Mouse (Mus musculus): ENCODE measurements around the gene Fuom.
"Not testable (repeated sequence)": the region's sequence is repeated elsewhere in the genome, so short reads cannot be mapped to it uniquely, and the experiment has no call there.

Fuom gene

GRCm38 (mm10) chr7:140101993-140102860 is at the start of gene Fuom:
Fuom (minus strand) TSS chr7:140102441.
- CTCF ChIA-PET, result interaction anchor here (0.6 kb wide), 1 partner anchor 150 kb away, joined by 4 read pairs; no protein-coding TSS in a partner anchor

DNA sequence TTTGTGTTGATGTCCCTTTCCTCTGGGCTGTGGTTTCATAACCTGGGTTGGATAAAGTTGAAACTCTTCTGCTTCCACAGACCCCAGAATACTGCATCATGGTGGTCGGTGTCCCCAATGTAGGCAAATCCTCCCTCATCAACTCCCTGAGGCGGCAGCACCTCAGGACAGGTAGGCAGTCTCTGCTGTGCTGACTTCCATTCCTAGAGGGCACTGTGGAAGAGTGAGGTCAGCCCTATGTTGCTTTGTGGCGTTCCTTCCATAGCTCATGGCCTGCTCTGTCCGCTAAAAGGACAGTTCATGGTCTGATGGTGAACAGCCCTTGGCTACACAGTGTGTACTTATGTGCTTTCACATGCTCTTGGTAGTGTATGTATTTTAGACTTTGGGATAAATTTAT is 42.3 kb upstream of the Fuom start:
- CTCF ChIA-PET, result no interaction called here

- CTCF ChIA-PET, result interaction anchor here (0.6 to 1.2 kb wide), 2 partner anchors 25 to 146 kb away, joined by 3 to 4 read pairs; no protein-coding TSS in a partner anchor
These were observed 39.1 kb upstream of the Fuom start for GRCm38 (mm10) chr7:140141350-140141749.

DNA sequence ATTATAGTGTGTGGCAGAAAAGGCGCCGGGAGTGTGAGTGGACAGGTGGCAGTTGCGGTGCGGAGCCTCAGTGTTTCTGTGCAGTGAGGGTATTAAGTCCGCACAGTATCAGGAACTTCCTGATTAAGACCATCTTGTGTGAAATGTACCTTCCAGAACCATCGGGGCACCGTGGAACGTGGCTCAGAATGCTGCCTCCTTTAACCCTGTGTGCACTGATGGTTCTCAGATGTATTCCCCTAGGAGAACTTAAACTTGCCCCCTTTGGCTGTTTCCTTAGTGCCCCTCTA is 35.7 kb upstream of the Fuom start:
- CTCF ChIA-PET, result no interaction called here

DNA sequence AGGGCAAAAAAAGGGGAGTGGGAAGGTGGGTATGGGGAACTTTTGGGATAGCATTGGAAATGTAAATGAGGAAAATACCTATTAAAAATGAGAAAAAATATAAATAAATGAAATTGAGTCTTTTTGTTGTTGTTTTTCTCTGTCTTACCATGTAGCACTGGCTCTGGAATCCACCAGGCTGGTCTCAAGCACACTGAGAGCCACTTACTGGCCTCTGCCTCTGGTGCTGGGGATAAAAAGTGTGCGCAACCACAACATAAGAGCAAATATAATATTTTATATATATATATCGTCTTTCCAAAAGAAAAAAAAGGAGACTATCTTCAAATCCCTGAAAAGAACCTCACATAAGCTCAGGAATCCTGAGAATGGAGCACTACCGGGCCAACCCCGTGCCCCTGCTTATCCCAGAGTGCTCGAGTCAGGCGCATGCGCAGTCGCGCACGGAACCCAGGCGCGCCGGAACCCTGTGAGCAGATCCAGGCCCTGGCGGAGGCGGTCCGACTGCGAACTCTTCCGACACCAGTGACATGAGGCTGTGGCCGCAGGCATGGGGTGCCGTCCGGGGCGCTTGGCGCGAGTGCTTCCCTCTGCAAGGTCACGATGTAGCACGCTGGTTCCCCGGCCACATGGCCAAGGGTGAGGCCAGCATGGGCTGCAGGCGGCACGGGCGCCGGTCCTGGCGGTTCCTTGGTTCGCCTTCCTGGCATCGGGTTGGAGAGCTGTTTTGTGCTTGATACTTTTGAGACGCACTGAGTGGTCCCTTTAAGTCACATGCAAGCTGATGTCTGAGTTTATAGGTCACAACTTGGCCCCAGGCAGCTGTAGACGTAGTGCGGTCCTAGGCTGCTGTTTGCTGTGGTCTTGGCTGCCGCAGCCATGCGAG is 35.1 kb upstream of the Fuom start, which contains the start of gene Mtg1:
TSS of gene Mtg1 (plus strand) at position 430 of the 886 bp plus-strand sequence.
- CTCF ChIA-PET, result no interaction called here

GRCm38 (mm10) chr7:140135106-140135770 is 33.0 kb upstream of the Fuom start:
- CTCF ChIA-PET, result no interaction called here

DNA sequence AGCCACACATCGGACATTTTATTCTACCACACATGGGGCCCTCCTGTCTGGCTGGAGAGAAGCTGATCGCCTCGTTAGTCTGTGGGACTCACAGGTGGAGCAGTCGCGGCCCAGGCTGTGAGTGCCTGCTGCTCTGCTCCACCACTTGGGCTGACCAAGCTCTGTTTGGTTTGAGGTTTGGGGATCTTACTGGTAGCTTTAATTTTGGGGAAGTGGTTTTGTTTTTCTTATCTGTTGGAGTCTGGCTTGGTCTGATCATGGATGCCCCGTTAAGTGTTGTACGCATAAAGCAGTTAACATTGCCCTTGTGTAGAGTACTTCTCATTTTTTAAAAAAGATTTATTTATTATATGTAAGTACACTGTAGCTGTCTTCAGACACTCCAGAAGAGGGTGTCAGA is 31.8 kb upstream of the Fuom start:
- CTCF ChIA-PET, result interaction anchor here (0.6 kb wide), 1 partner anchor 1029 kb away, joined by 3 read pairs; no protein-coding TSS in a partner anchor

DNA sequence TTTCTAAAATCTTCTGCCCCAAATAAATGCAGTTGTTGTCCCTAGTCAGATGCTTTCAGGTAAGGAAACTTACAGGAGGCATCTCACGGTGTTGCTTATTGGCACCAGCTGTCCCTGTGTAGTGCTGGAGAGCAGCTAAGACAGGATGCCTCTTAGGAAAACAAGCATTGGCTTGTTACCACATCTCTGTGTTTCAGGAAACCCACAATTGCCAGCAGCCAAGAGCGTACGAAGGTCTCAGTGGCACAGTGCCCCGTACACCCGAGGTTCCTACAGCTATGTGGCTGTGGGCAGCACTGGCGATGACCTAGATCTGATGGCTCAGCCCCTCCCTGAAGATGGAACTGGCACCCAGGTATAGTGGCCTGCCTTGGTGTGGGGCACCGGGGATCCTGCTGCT is 29.9 kb upstream of the Fuom start:
- CTCF ChIA-PET, result not testable (repeated sequence)

GRCm38 (mm10) chr7:140127911-140128310 is 25.7 kb upstream of the Fuom start:
- CTCF ChIA-PET, result no interaction called here

GRCm38 (mm10) chr7:140126934-140127333 is 24.7 kb upstream of the Fuom start:
- CTCF ChIA-PET, result no interaction called here

GRCm38 (mm10) chr7:140126022-140126350 is 23.7 kb upstream of the Fuom start:
- CTCF ChIA-PET, result no interaction called here

GRCm38 (mm10) chr7:140125278-140126021 is 23.2 kb upstream of the Fuom start:
- CTCF ChIA-PET, result no interaction called here

DNA sequence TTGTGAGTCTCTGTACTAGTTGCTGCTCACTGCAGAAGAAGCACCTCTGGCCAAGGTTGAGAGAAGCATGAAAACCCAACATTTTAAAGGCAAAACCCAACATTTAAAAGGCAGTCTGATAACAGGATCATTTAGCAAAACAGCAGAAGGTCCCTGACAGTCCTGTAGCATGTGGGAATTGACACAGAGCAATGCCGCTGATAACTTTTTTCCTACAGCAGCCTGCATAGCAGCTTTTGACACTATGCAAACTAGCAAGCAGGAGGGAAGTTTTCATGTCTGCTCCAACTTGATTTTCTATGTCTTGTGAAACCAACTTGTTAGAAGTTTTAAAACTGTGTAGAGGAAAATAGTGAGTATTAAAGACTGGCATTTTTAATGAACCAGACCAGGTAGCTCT is 22.1 kb upstream of the Fuom start:
- CTCF ChIA-PET, result no interaction called here

GRCm38 (mm10) chr7:140122765-140123164 is 20.5 kb upstream of the Fuom start:
- CTCF ChIA-PET, result no interaction called here

- CTCF ChIA-PET, result no interaction called here
These were observed 19.2 kb upstream of the Fuom start for GRCm38 (mm10) chr7:140121338-140121910.

DNA sequence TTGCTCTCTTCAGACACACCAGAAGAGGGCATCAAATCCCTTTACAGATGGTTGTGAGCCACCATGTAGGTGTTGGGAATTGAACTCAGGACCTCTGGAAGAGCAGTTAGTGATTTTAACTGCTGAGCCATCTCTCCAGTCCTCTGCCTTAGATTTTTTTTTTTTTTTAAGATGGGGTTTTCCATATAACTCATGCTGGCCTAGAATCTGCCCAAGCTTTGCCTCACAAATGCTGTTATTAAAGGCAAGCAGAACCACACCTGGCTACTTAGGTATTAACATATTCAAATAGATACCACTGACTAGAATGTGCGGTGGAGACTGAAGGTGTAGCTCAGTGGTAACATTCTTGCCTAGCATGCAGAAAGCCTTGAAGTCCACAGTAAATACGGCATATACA is 18.2 kb upstream of the Fuom start:
- CTCF ChIA-PET, result no interaction called here

DNA sequence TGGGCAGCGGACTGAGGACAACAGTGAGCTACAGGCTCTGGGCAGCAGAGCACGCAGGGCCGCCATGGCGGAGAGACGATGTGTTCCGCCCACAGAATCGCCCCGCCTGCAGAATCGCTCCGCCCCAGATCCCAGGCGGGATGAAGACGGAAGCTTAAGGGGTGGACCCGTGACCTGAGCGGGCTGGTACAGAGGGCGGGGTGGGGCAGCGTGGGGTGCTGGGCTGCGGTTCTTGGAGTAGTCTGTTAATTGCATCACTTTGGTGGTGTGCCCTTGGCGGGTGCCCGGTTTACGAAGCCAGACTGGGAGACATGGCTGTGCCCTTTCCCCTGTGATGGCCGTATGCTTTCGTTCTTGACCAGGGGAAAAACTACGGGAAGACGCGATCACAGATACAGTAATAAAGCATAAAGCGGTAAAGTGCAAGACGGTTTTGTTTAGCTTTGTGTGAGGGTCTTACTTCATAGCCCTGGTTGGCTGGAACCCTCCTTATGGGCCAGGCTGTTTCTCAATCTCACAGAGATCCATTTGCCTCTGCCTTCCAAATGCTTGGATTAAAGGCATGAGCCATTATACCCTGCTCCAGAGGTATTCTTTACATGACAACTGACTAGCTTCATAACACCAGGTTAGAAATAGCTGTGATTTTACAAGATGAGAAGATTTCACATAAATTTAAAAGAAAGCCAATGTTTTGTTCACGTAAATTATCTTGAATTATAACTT is 14.3 kb upstream of the Fuom start, which contains the start of gene Echs1:
TSS of gene Echs1 (minus strand) at position 148 of the 726 bp plus-strand sequence.
- CTCF ChIA-PET, result no interaction called here

GRCm38 (mm10) chr7:140115583-140116328 is 13.5 kb upstream of the Fuom start, which contains the start of gene Paox:
Paox (plus strand) TSS chr7:140115799.
- CTCF ChIA-PET, result no interaction called here

DNA sequence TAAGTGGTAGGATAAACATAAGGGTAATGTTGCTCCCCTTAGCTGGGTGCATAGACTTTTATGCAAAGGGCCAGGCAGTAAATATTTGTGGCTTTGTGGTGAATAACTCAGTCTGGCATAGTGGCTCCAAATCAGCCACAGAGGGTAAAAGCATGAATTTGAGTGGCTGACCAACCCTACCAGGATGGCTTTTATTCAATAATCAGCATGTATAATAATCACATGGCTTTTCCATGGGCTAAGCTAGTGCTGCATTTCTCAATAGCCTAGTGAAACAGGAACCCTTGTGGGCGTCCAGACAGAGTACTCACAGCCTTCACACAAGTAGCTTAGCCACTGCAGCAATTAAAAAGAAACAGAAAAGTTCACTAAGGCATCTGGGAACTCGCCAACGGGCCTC is 9.7 kb upstream of the Fuom start:
- CTCF ChIA-PET, result no interaction called here

GRCm38 (mm10) chr7:140104009-140104408 is 1.8 kb upstream of the Fuom start:
- CTCF ChIA-PET, result no interaction called here

Data from spleen, embryonic (tissue).